Mouse (Mus musculus): ENCODE results near the gene Rbfox1. TPM values are rescaled to one million over a fixed set of nuclear protein-coding genes. Genes with fewer than 3 reads are reported as not detected.

The Rbfox1 gene
- polyA plus RNA-seq, 1 experiment: not detected

- no peak overlapping the region for H3K27ac ChIP-seq (ENCODE audit: control insufficient read depth, insufficient read depth, low read depth, low read length, poor library complexity)
- WGBS: 80% methylated on average over 3 of the region's 3 CpGs
- H3K4me3 ChIP-seq (replicated peaks; ENCODE audit: control insufficient read depth, low read depth, low read length): no peak overlapping the region
- H3K4me1 ChIP-seq (ENCODE audit: control insufficient read depth, insufficient read depth, low read length): no peaks in the 10 kb centered on the region
- no peak for TF ChIP-seq POLR2A (IDR thresholded peaks at IDR 0.05; ENCODE audit: borderline replicate concordance, control insufficient read depth, low read depth, low read length)
- no peak for TF ChIP-seq CTCF (IDR thresholded peaks at IDR 0.05; ENCODE audit: control insufficient read depth, insufficient read depth, low read length)
Measured at GRCm38 (mm10) chr16:7076707-7077106, 1191.6 kb downstream of the Rbfox1 start.

GRCm38 (mm10) chr16:7081074-7081568, 1196.0 kb downstream of the Rbfox1 start:
- Histone ChIP-seq H3K4me3 (replicated peaks; ENCODE audit: control insufficient read depth, low read depth, low read length) (no peak overlapping the region), H3K4me1 (ENCODE audit: control insufficient read depth, insufficient read depth, low read length) (no peaks in the 10 kb centered on the region), H3K27ac (ENCODE audit: control insufficient read depth, insufficient read depth, low read depth, low read length, poor library complexity) (no peak overlapping the region)
- TF ChIP-seq CTCF (IDR thresholded peaks at IDR 0.05; ENCODE audit: control insufficient read depth, insufficient read depth, low read length): no peak
- no peak for TF ChIP-seq POLR2A (IDR thresholded peaks at IDR 0.05; ENCODE audit: borderline replicate concordance, control insufficient read depth, low read depth, low read length)
- 76% methylated on average over 3 of the region's 3 CpGs for WGBS

- TF ChIP-seq CTCF (IDR thresholded peaks at IDR 0.05; ENCODE audit: control insufficient read depth, insufficient read depth, low read length): no peak
- no peak for TF ChIP-seq POLR2A (IDR thresholded peaks at IDR 0.05; ENCODE audit: borderline replicate concordance, control insufficient read depth, low read depth, low read length)
- no peak overlapping the region for H3K27ac ChIP-seq (ENCODE audit: control insufficient read depth, insufficient read depth, low read depth, low read length, poor library complexity)
- WGBS: 77% methylated on average over 5 of the region's 5 CpGs
- no peak overlapping the region for H3K4me3 ChIP-seq (replicated peaks; ENCODE audit: control insufficient read depth, low read depth, low read length)
- H3K4me1 ChIP-seq (ENCODE audit: control insufficient read depth, insufficient read depth, low read length): no peaks in the 10 kb centered on the region
Measured at GRCm38 (mm10) chr16:7081684-7082255, 1196.6 kb downstream of the Rbfox1 start.

- no peak overlapping the region for H3K27ac ChIP-seq (ENCODE audit: control insufficient read depth, insufficient read depth, low read depth, low read length, poor library complexity)
- TF ChIP-seq POLR2A (IDR thresholded peaks at IDR 0.05; ENCODE audit: borderline replicate concordance, control insufficient read depth, low read depth, low read length) (no peak), CTCF (IDR thresholded peaks at IDR 0.05; ENCODE audit: control insufficient read depth, insufficient read depth, low read length) (no peak)
- WGBS: 76% methylated on average over 2 of the region's 2 CpGs
- no peaks in the 10 kb centered on the region for H3K4me1 ChIP-seq (ENCODE audit: control insufficient read depth, insufficient read depth, low read length)
- H3K4me3 ChIP-seq (replicated peaks; ENCODE audit: control insufficient read depth, low read depth, low read length): no peak overlapping the region
Measured at GRCm38 (mm10) chr16:7083937-7084336, 1198.8 kb downstream of the Rbfox1 start.

- no peak overlapping the region for H3K4me3 ChIP-seq (replicated peaks; ENCODE audit: control insufficient read depth, low read depth, low read length)
- H3K27ac ChIP-seq (ENCODE audit: control insufficient read depth, insufficient read depth, low read depth, low read length, poor library complexity): no peak overlapping the region
- WGBS: 78% methylated on average over 10 of the region's 10 CpGs
- H3K4me1 ChIP-seq (ENCODE audit: control insufficient read depth, insufficient read depth, low read length): no peaks in the 10 kb centered on the region
- no peak for TF ChIP-seq CTCF (IDR thresholded peaks at IDR 0.05; ENCODE audit: control insufficient read depth, insufficient read depth, low read length)
- no peak for TF ChIP-seq POLR2A (IDR thresholded peaks at IDR 0.05; ENCODE audit: borderline replicate concordance, control insufficient read depth, low read depth, low read length)
Measured at GRCm38 (mm10) chr16:7088601-7089430, 1203.7 kb downstream of the Rbfox1 start.

GRCm38 (mm10) chr16:7089475-7089874, 1204.3 kb downstream of the Rbfox1 start:
- WGBS: 90% methylated on average over 1 of the region's 1 CpGs

GRCm38 (mm10) chr16:7090205-7090604, 1205.0 kb downstream of the Rbfox1 start:
- H3K4me3 ChIP-seq (replicated peaks; ENCODE audit: control insufficient read depth, low read depth, low read length): no peak overlapping the region
- no peak for TF ChIP-seq CTCF (IDR thresholded peaks at IDR 0.05; ENCODE audit: control insufficient read depth, insufficient read depth, low read length)
- no peak for TF ChIP-seq POLR2A (IDR thresholded peaks at IDR 0.05; ENCODE audit: borderline replicate concordance, control insufficient read depth, low read depth, low read length)
- no peak overlapping the region for H3K27ac ChIP-seq (ENCODE audit: control insufficient read depth, insufficient read depth, low read depth, low read length, poor library complexity)
- 86% methylated on average over 6 of the region's 6 CpGs for WGBS
- H3K4me1 ChIP-seq (ENCODE audit: control insufficient read depth, insufficient read depth, low read length): no peaks in the 10 kb centered on the region

More at GRCm38 (mm10) chr16:7089475-7089874, 1204.3 kb downstream of the Rbfox1 start:
- Histone ChIP-seq H3K4me3 (replicated peaks; ENCODE audit: control insufficient read depth, low read depth, low read length) (no peak overlapping the region), H3K27ac (ENCODE audit: control insufficient read depth, insufficient read depth, low read depth, low read length, poor library complexity) (no peak overlapping the region), H3K4me1 (ENCODE audit: control insufficient read depth, insufficient read depth, low read length) (no peaks in the 10 kb centered on the region)
- TF ChIP-seq CTCF (IDR thresholded peaks at IDR 0.05; ENCODE audit: control insufficient read depth, insufficient read depth, low read length) (no peak), POLR2A (IDR thresholded peaks at IDR 0.05; ENCODE audit: borderline replicate concordance, control insufficient read depth, low read depth, low read length) (no peak)

- no peaks in the 10 kb centered on the region for H3K4me1 ChIP-seq (ENCODE audit: control insufficient read depth, insufficient read depth, low read length)
- WGBS: 72% methylated on average over 4 of the region's 4 CpGs
Measured at GRCm38 (mm10) chr16:7092811-7093210, 1207.7 kb downstream of the Rbfox1 start.

More at GRCm38 (mm10) chr16:7092811-7093210, 1207.7 kb downstream of the Rbfox1 start:
- no peak for TF ChIP-seq POLR2A (IDR thresholded peaks at IDR 0.05; ENCODE audit: borderline replicate concordance, control insufficient read depth, low read depth, low read length)
- TF ChIP-seq CTCF (IDR thresholded peaks at IDR 0.05; ENCODE audit: control insufficient read depth, insufficient read depth, low read length): no peak
- no peak overlapping the region for H3K4me3 ChIP-seq (replicated peaks; ENCODE audit: control insufficient read depth, low read depth, low read length)
- no peak overlapping the region for H3K27ac ChIP-seq (ENCODE audit: control insufficient read depth, insufficient read depth, low read depth, low read length, poor library complexity)

Data from bone marrow, adult 2 months (tissue).